Mouse (Mus musculus): ENCODE data around the gene Wdr31.

DNA sequence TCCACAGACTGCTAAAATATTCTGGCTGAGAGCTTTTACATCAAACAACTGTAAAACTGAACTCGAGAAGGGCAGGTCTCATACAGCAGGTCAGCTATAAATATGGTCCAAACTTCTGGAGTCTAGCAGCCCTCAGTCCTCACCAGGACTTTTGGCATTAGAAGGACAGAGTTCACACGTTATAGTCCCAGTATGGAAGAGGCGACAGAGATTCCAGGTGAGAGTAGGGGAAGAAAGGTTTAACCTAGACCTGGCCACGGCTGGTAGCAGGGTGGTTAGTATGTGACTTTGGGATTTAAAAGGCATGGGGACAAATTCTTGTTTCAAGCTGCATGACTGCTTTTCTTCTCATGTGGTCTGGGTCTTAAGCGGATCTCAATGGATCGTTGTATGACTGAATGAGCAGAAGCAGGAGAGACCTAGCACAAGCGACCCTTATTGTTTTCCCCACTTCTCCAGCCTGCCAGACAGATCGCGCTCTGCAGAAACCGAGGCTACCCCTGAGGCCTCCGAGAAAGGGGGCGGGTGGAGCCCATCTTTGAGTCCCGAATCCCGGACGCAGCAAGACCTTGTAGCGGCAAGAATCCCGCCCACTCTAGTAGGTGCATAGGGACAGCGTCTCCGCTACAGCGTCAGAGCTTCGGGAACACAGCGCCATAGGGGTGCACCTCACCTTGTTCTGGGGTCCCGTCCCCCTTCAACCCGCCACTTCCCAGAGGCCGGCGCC, 48.6 kb upstream of the Wdr31 start:
- TF ChIP-seq CTCF (conservative IDR thresholded peaks at IDR 0.05; ENCODE audit: low read length) (no peak), POU5F1 (IDR thresholded peaks at IDR 0.05; ENCODE audit: borderline replicate concordance, low read length) (no peak)
